Mouse (Mus musculus) heart, embryonic 14.5 days (tissue): ENCODE measurements at regions not wholly inside any gene's neighbourhood (a gene's known extent, or its start where the extent isn't known, plus 50 kb on each side); places are given as distances from the start of the nearest gene placed in this dataset.
"Not testable (repeated sequence)": the region's sequence is repeated elsewhere in the genome, so short reads cannot be mapped to it uniquely, and the experiment has no call there.

Experiments
- ATAC-seq: fragments of 200-750 bp; cut with Nextera tagmentation; 2 replicates; pipeline ENCODE4 v1.8.0; 2017; ENCODE audit warnings: low read depth, moderate TSS enrichment; ENCODE audit not compliant: insufficient number of reproducible peaks, insufficient read depth, low FRiP score
- H3K27ac ChIP-seq, 2 experiments: fragments of 200-500 bp in 1 of 2; fragments of 300-500 bp in 1 of 2; sonication (generic) in 1 of 2; replicated peaks in 1 of 2; 2 replicates each; pipeline ENCODE4 v1.5.1; 2012 to 2014; ENCODE audit warnings: low read depth in 2 of 2, low read length in 2 of 2, control low read depth in 1 of 2, mild to moderate bottlenecking in 1 of 2, mixed read lengths in 1 of 2; ENCODE audit not compliant: control insufficient read depth in 1 of 2, insufficient read depth in 1 of 2
- H3K27me3 ChIP-seq: fragments of 300-500 bp; sonication (generic); 2 replicates; pipeline ENCODE4 v1.6.1; 2014; ENCODE audit warnings: mild to moderate bottlenecking, low read length, control low read depth; ENCODE audit not compliant: control insufficient read depth, insufficient read depth
- H3K36me3 ChIP-seq: fragments of 300-500 bp; sonication (generic); 2 replicates; pipeline ENCODE4 v1.6.1; 2014; ENCODE audit warnings: mild to moderate bottlenecking, control low read depth, low read length, mixed read lengths; ENCODE audit not compliant: control insufficient read depth, insufficient read depth
- H3K4me1 ChIP-seq, 2 experiments: fragments of 200-500 bp in 1 of 2; fragments of 300-500 bp in 1 of 2; sonication (generic) in 1 of 2; 2 replicates each; pipeline ENCODE4 v1.6.1; 2012 to 2014; ENCODE audit warnings: low read length in 2 of 2, control low read depth in 1 of 2, mixed read lengths in 1 of 2; ENCODE audit not compliant: control insufficient read depth in 2 of 2, insufficient read depth in 2 of 2
- H3K4me2 ChIP-seq: fragments of 300-500 bp; sonication (generic); 2 replicates; pipeline ENCODE4 v1.6.1; 2014; ENCODE audit warnings: mild to moderate bottlenecking, low read length
- H3K4me3 ChIP-seq, 2 experiments: fragments of 200-500 bp in 1 of 2; fragments of 300-500 bp in 1 of 2; sonication (generic) in 1 of 2; 2 replicates each; pipeline ENCODE4 v1.5.1; 2012 to 2014; ENCODE audit warnings: low read length in 2 of 2, mild to moderate bottlenecking in 2 of 2, control low read depth in 1 of 2, low read depth in 1 of 2, moderate library complexity in 1 of 2; ENCODE audit not compliant: control insufficient read depth in 1 of 2, insufficient read depth in 1 of 2
- H3K9ac ChIP-seq: fragments of 300-500 bp; sonication (generic); 2 replicates; pipeline ENCODE4 v1.6.1; 2014; ENCODE audit warnings: mild to moderate bottlenecking, low read length
- H3K9me3 ChIP-seq: fragments of 300-500 bp; sonication (generic); 2 replicates; pipeline ENCODE4 v1.6.1; 2016; ENCODE audit warnings: low read length, control low read depth; ENCODE audit not compliant: control insufficient read depth
- WGBS: fragments of 180-500 bp; shearing (Covaris S2); extraction: QIAGEN DNeasy Blood & Tissue Kit; methylation state at CpG from one replicate; pipeline ENCODE4 v1.1.7; 2014; 5-methylcytosine and 5-hydroxymethylcytosine counted together

GRCm38 (mm10) chr1:7671566-7671965 lies 2863.9 kb downstream of the Gm37988 start:
- Histone ChIP-seq H3K9ac (no peak overlapping the region), H3K27ac (no peak overlapping the region), H3K27me3 (no peaks in the 10 kb centered on the region), H3K4me1 (no peaks in the 10 kb centered on the region), H3K4me2 (no peak overlapping the region), H3K9me3 (no peaks in the 10 kb centered on the region), H3K36me3 (no peaks in the 10 kb centered on the region), H3K4me3 (no peak overlapping the region)
- no peak for ATAC-seq

- not testable (repeated sequence) for H3K9ac ChIP-seq, ATAC-seq, H3K4me1 ChIP-seq, H3K4me2 ChIP-seq, H3K27me3 ChIP-seq, H3K4me3 ChIP-seq, H3K27ac ChIP-seq, H3K9me3 ChIP-seq, H3K36me3 ChIP-seq
- 79% methylated on average over 6 of the region's 6 CpGs for WGBS
Measured at GRCm38 (mm10) chr1:7709206-7709605, 2901.5 kb downstream of the Gm37988 start.

GRCm38 (mm10) chr1:7732725-7733124 lies 2925.0 kb downstream of the Gm37988 start:
- no peak overlapping the region for H3K27ac ChIP-seq
- H3K4me2 ChIP-seq: no peak overlapping the region
- no peak overlapping the region for H3K9ac ChIP-seq
- no peak for ATAC-seq
- no peaks in the 10 kb centered on the region for H3K9me3 ChIP-seq
- H3K36me3 ChIP-seq: no peaks in the 10 kb centered on the region
- WGBS: 53% methylated on average over 1 of the region's 1 CpGs
- H3K4me1 ChIP-seq: no peaks in the 10 kb centered on the region
- no peak overlapping the region for H3K4me3 ChIP-seq
- H3K27me3 ChIP-seq: no peaks in the 10 kb centered on the region

- H3K9me3 ChIP-seq: no peaks in the 10 kb centered on the region
- no peak overlapping the region for H3K4me3 ChIP-seq
- no peaks in the 10 kb centered on the region for H3K27me3 ChIP-seq
- 77% methylated on average over 4 of the region's 4 CpGs for WGBS
- H3K4me1 ChIP-seq: no peaks in the 10 kb centered on the region
- H3K36me3 ChIP-seq: no peaks in the 10 kb centered on the region
- H3K9ac ChIP-seq: no peak overlapping the region
- H3K4me2 ChIP-seq: no peak overlapping the region
- H3K27ac ChIP-seq: no peak overlapping the region
- no peak for ATAC-seq
Measured at GRCm38 (mm10) chr1:7737331-7737730, 2929.6 kb downstream of the Gm37988 start.

GRCm38 (mm10) chr1:7745887-7746286 lies 2938.2 kb downstream of the Gm37988 start:
- Histone ChIP-seq H3K4me1 (no peaks in the 10 kb centered on the region), H3K36me3 (no peaks in the 10 kb centered on the region), H3K27ac (no peak overlapping the region), H3K4me3 (no peak overlapping the region), H3K9ac (no peak overlapping the region), H3K4me2 (no peak overlapping the region), H3K27me3 (no peaks in the 10 kb centered on the region), H3K9me3 (no peaks in the 10 kb centered on the region)
- 32% methylated on average over 5 of the region's 5 CpGs for WGBS
- ATAC-seq: no peak

- no peak overlapping the region; a peak in 1 of 4 replicates for H3K27ac ChIP-seq
- peaks cover 7 to 11% of the 10 kb centered on the region in 2 experiments; a peak in 3 of 4 replicates for H3K4me1 ChIP-seq
- no peak overlapping the region for H3K4me3 ChIP-seq
- 7% methylated on average over 1 of the region's 1 CpGs for WGBS
- no peak overlapping the region; the same call in 1 of the 2 replicates for H3K4me2 ChIP-seq
- H3K27me3 ChIP-seq: no peaks in the 10 kb centered on the region
- no peaks in the 10 kb centered on the region for H3K9me3 ChIP-seq
- H3K36me3 ChIP-seq: no peaks in the 10 kb centered on the region
- ATAC-seq: no peak
- no peak overlapping the region for H3K9ac ChIP-seq
Measured at GRCm38 (mm10) chr1:7776720-7777119, 2969.0 kb downstream of the Gm37988 start.

GRCm38 (mm10) chr1:7777191-7778044 lies 2969.7 kb downstream of the Gm37988 start:
- Histone ChIP-seq H3K4me2 (peak overlapping the region; percentile 47), H3K9me3 (no peaks in the 10 kb centered on the region), H3K36me3 (no peaks in the 10 kb centered on the region), H3K27me3 (no peaks in the 10 kb centered on the region), H3K4me1 (peaks cover 7 to 11% of the 10 kb centered on the region in 2 experiments; a peak in 3 of 4 replicates), H3K4me3 (no peak overlapping the region), H3K27ac (peak overlapping the region; percentile 42 to 67), H3K9ac (no peak overlapping the region)
- WGBS: 3% methylated on average over 11 of the region's 11 CpGs
- ATAC-seq: peak; percentile 77
